10 mouse cellular contexts compared by ENCODE assay signal in genomic region chr7:25088531-25088930, GRCm38 (mm10). TPM values are rescaled to one million over a fixed set of nuclear protein-coding genes. Genes with fewer than 3 reads are reported as not detected.
DNase-seq lines count a peak whose midpoint lies in the region; ATAC-seq and TF ChIP-seq lines count a peak whose summit lies in the region.
"Had no signal": no experiment of that assay in that cellular context is flagged by ENCODE, and none has a peak within 500 bp of the region (broad histone marks: within the 10 kb centered on the region; RNA-seq: fewer than 3 reads in every experiment).

No protein-coding gene starts in this region.

- no peaks in the 10 kb centered on the region for H3K9me3 ChIP-seq in intestine, embryonic 16.5 days (ENCODE audit: control insufficient read depth, low read length)
- H3K9me3 ChIP-seq in intestine, postnatal 0 days (ENCODE audit: control insufficient read depth) = no peaks in the 10 kb centered on the region
- H3K9me3 ChIP-seq in limb, embryonic 10.5 days (replicated peaks) = no peaks in the 10 kb centered on the region

- H3K27me3 ChIP-seq in intestine, embryonic 16.5 days (replicated peaks; ENCODE audit: control insufficient read depth, insufficient read depth, low read length) = no peaks in the 10 kb centered on the region
- no peaks in the 10 kb centered on the region for H3K27me3 ChIP-seq in intestine, postnatal 0 days (replicated peaks; ENCODE audit: control insufficient read depth, insufficient read depth, low read length)
- peaks cover 18% of the 10 kb centered on the region for H3K27me3 ChIP-seq in limb, embryonic 10.5 days (ENCODE audit: low read depth, poor library complexity, severe bottlenecking)

- H3K9ac ChIP-seq in intestine, embryonic 16.5 days (ENCODE audit: low read depth, low read length) = 0 out of 2 replicates have a peak overlapping the region, but pooled peaks have one; percentile 9
- no peak overlapping the region for H3K9ac ChIP-seq in intestine, postnatal 0 days (ENCODE audit: low read depth, low read length)

- peaks cover 8% of the 10 kb centered on the region; the same call in 1 of the 2 replicates for H3K4me1 ChIP-seq in intestine, embryonic 16.5 days (ENCODE audit: control insufficient read depth, insufficient read depth, low read length)
- H3K4me1 ChIP-seq in intestine, postnatal 0 days (replicated peaks; ENCODE audit: control insufficient read depth, insufficient read depth, low read length) = no peaks in the 10 kb centered on the region
- H3K4me1 ChIP-seq in limb, embryonic 10.5 days = peaks cover 32% of the 10 kb centered on the region

- H3K4me2 ChIP-seq in intestine, embryonic 16.5 days (ENCODE audit: low read depth, low read length) = no peak overlapping the region
- no peak overlapping the region for H3K4me2 ChIP-seq in intestine, postnatal 0 days (replicated peaks; ENCODE audit: low read depth)

- TF ChIP-seq CTCF in intestine, postnatal 0 days (IDR thresholded peaks at IDR 0.05; ENCODE audit: low read depth) = no peak

- ATAC-seq in intestine, embryonic 16.5 days = no peak
- ATAC-seq in intestine, postnatal 0 days = no peak

- H3K27ac ChIP-seq in intestine, embryonic 16.5 days (ENCODE audit: low read length) = no peak overlapping the region
- H3K27ac ChIP-seq in intestine, postnatal 0 days (ENCODE audit: low read depth, low read length) = no peak overlapping the region
- H3K27ac ChIP-seq in limb, embryonic 10.5 days = peak overlapping the region; percentile 50; the same call in 1 of the 2 replicates
- H3K27ac ChIP-seq: macrophage had no signal

- peak; percentile 42 for DNase-seq in CD4-positive helper T cell, adult 2 months (ENCODE audit: low read depth, low spot score)
- peak; percentile 15 for DNase-seq in T-cell, adult 2 months (ENCODE audit: low spot score)
- DNase-seq in limb, embryonic 10.5 days (ENCODE audit: low spot score) = no peak
- DNase-seq in cerebellum, adult 9-11 months = no peak
- DNase-seq in frontal cortex, postnatal 36 days (ENCODE audit: low spot score in 2 of 2) = no peak
- DNase-seq: thymus, adult 2 months had no signal

- H3K36me3 ChIP-seq in intestine, embryonic 16.5 days (ENCODE audit: control insufficient read depth, insufficient read depth, low read length) = peaks cover 4% of the 10 kb centered on the region; the same call in 1 of the 2 replicates
- peaks cover 5% of the 10 kb centered on the region for H3K36me3 ChIP-seq in intestine, postnatal 0 days (ENCODE audit: control insufficient read depth, insufficient read depth)
- peaks cover 36% of the 10 kb centered on the region for H3K36me3 ChIP-seq in limb, embryonic 10.5 days

- 19% methylated on average over 10 of the region's 10 CpGs for WGBS in intestine, embryonic 16.5 days
- WGBS in intestine, postnatal 0 days = 33% methylated on average over 10 of the region's 10 CpGs
- 8% methylated on average over 10 of the region's 10 CpGs for WGBS in limb, embryonic 10.5 days

- H3K4me3 ChIP-seq in intestine, embryonic 16.5 days (ENCODE audit: low read length) = no peak overlapping the region
- no peak overlapping the region for H3K4me3 ChIP-seq in intestine, postnatal 0 days (ENCODE audit: low read depth, low read length)
- no peak overlapping the region for H3K4me3 ChIP-seq in limb, embryonic 10.5 days
- H3K4me3 ChIP-seq: erythroblast, embryonic 14.5 days had no signal

RNA-seq across cellular contexts. Expression of gene Zfp574, which starts 16.2 kb away (rescaled TPM):
- 23.1 and 23.3 TPM in 2 replicates for polyA plus RNA-seq in intestine, embryonic 16.5 days (2015; fragmentation: Nextera tagmentation; extraction: Ambion mirVana)
- polyA plus RNA-seq in intestine, postnatal 0 days (2015; fragmentation: Nextera tagmentation; extraction: Ambion mirVana) = 11.6 and 12.1 TPM in 2 replicates
- 44.1 and 48.3 TPM in 2 replicates for polyA plus RNA-seq in limb, embryonic 10.5 days (2016; fragmentation: Nextera tagmentation; extraction: Ambion mirVana)

RNA-seq across cellular contexts. Expression of gene Grik5, which starts 16.4 kb away (rescaled TPM):
- polyA plus RNA-seq in intestine, embryonic 16.5 days (2015; fragmentation: Nextera tagmentation; extraction: Ambion mirVana) = 1.5 and 1.9 TPM in 2 replicates
- polyA plus RNA-seq in intestine, postnatal 0 days (2015; fragmentation: Nextera tagmentation; extraction: Ambion mirVana) = 1.3 TPM in 2 replicates
- 5.4 and 8.7 TPM in 2 replicates for polyA plus RNA-seq in limb, embryonic 10.5 days (2016; fragmentation: Nextera tagmentation; extraction: Ambion mirVana)

Comparison
In these comparisons a context has a peak if more than half of its experiments do, and no peak if none do; other contexts are left out.
1. DNase-seq: peak in CD4-positive helper T cell, adult 2 months (single experiment) and T-cell, adult 2 months (single experiment); none in limb, embryonic 10.5 days (single experiment), cerebellum, adult 9-11 months (single experiment) and frontal cortex, postnatal 36 days (0 of 2).